Mouse (Mus musculus) stomach, postnatal 0 days (tissue): ENCODE measurements around the gene Glrx2.

Experiments used
- CTCF ChIP-seq: IDR thresholded peaks from 2 replicates; pipeline ENCODE4 v1.5.1; 2016; ENCODE audit warnings: antibody characterized with exemption, low read depth, mild to moderate bottlenecking, moderate library complexity
- EP300 ChIP-seq: optimal IDR thresholded peaks from 2 replicates; pipeline ENCODE3; 2016; ENCODE audit warnings: antibody characterized with exemption

DNA sequence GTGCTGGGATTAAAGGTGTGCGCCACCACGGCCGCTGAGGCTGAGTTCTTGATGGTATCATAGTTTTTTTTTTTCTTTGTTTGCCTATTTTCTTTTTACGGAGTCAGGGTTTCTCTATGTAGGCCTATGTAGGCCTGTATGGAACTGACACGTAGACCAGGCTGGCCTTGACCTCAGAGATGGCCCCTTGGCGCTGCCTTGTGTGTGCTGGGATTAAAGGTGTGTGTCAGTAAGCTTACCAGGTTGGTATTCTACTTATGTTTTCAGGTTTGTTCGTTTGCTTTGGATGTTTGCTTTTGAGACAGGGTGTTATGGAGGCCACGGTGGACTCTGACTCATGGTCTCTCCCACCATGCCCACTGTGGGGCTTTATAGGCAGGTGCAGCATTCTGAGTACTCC lies 46.0 kb downstream of the Glrx2 start:
- no peak for TF ChIP-seq EP300
- no peak for TF ChIP-seq CTCF
